Mouse (Mus musculus): ENCODE data around the gene Gm5622.

DNA sequence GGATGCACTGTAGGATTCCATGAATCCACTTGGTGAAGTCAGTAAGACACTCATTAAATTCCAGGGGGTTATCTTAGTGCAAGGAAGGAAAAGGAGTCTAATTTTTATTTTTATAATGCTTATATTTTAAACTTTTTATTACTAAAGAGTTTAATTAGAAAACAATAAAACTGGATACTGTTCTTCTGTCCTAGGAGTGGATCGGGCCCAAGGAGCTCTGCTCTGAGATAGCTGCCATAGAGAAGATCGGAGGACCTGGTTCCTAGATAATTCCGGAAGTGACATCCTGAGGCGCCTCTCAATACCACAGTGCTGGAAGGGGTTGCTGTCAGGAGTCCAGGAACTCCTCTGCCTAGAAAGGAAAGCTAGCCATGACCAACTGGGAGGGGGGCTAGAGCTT is at the start of gene Gm5622:
- TF ChIP-seq CTCF (IDR thresholded peaks at IDR 0.05; ENCODE audit: low read depth, low read length) (no peak), POLR2A (IDR thresholded peaks at IDR 0.05; ENCODE audit: borderline replicate concordance, low read depth, low read length) (no peak)

All from bone marrow macrophage, adult 2 months (primary cell).